ENCODE assay signal across 8 mouse cellular contexts in the genomic region with DNA sequence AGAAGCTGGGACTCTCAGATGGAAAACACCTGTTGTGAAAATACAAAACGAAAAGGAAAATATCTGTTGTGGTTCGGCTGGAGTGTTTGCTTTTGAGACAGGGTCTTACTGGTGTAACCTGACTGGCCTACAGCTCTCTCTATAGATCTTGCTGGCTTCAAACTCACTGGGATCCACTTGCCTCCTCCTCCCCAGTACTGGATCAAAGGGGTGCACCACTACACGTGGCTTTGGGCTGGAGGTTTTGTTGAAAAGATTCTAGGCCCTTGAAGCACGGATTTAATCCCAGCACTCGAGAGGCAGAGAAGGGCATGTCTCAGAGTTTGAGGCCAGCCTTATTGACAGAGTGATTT. TPM values are rescaled to one million over a fixed set of nuclear protein-coding genes. Genes with fewer than 3 reads are reported as not detected.
DNase-seq lines count a peak whose midpoint lies in the region; ATAC-seq lines count a peak whose summit lies in the region.

No protein-coding gene starts in this region.

- WGBS in kidney, embryonic 15.5 days: 17% methylated on average over 5 of the region's 5 CpGs
- WGBS in embryonic facial prominence, embryonic 12.5 days: 9% methylated on average over 5 of the region's 5 CpGs
- WGBS in hindbrain, embryonic 16.5 days: 12% methylated on average over 5 of the region's 5 CpGs
- WGBS in midbrain, embryonic 16.5 days: 2% methylated on average over 5 of the region's 5 CpGs

- peak; percentile 59 for ATAC-seq in kidney, embryonic 15.5 days (replicated peaks; ENCODE audit: low FRiP score)
- ATAC-seq in embryonic facial prominence, embryonic 12.5 days (ENCODE audit: insufficient number of reproducible peaks, insufficient read depth, low FRiP score, low TSS enrichment): no peak; the same call in 1 of the 2 replicates
- peak; percentile 40; the same call in 1 of the 2 replicates for ATAC-seq in hindbrain, embryonic 16.5 days
- peak; percentile 61 for ATAC-seq in midbrain, embryonic 16.5 days

- H3K9me3 ChIP-seq in kidney, embryonic 15.5 days (replicated peaks): no peaks in the 10 kb centered on the region
- H3K9me3 ChIP-seq in embryonic facial prominence, embryonic 12.5 days: no peaks in the 10 kb centered on the region
- no peaks in the 10 kb centered on the region for H3K9me3 ChIP-seq in hindbrain, embryonic 16.5 days (ENCODE audit: control insufficient read depth, low read length)
- no peaks in the 10 kb centered on the region for H3K9me3 ChIP-seq in midbrain, embryonic 16.5 days (replicated peaks; ENCODE audit: control insufficient read depth, low read length, poor library complexity, severe bottlenecking)

- H3K4me1 ChIP-seq in kidney, embryonic 15.5 days: peaks cover 19% of the 10 kb centered on the region
- peaks cover 13% of the 10 kb centered on the region; the same call in 1 of the 2 replicates for H3K4me1 ChIP-seq in embryonic facial prominence, embryonic 12.5 days
- H3K4me1 ChIP-seq in hindbrain, embryonic 16.5 days (ENCODE audit: control insufficient read depth, insufficient read depth, low read depth, low read length): peaks cover 19% of the 10 kb centered on the region
- H3K4me1 ChIP-seq in midbrain, embryonic 16.5 days (ENCODE audit: control insufficient read depth, insufficient read depth, low read length): peaks cover 19% of the 10 kb centered on the region

- H3K27me3 ChIP-seq in kidney, embryonic 15.5 days: no peaks in the 10 kb centered on the region
- H3K27me3 ChIP-seq in embryonic facial prominence, embryonic 12.5 days: no peaks in the 10 kb centered on the region
- H3K27me3 ChIP-seq in hindbrain, embryonic 16.5 days (replicated peaks; ENCODE audit: control insufficient read depth, insufficient read depth, low read length): no peaks in the 10 kb centered on the region
- no peaks in the 10 kb centered on the region for H3K27me3 ChIP-seq in midbrain, embryonic 16.5 days (ENCODE audit: control insufficient read depth, insufficient read depth, low read depth, low read length)

- peak overlapping the region; percentile 92 for H3K27ac ChIP-seq in kidney, embryonic 15.5 days
- peak overlapping the region; percentile 89 for H3K27ac ChIP-seq in embryonic facial prominence, embryonic 12.5 days
- H3K27ac ChIP-seq in hindbrain, embryonic 16.5 days (ENCODE audit: low read depth, low read length): peak overlapping the region; percentile 86
- peak overlapping the region; percentile 41 for H3K27ac ChIP-seq in midbrain, embryonic 16.5 days (ENCODE audit: low read length)

- H3K36me3 ChIP-seq in kidney, embryonic 15.5 days: peaks cover 11% of the 10 kb centered on the region; the same call in 1 of the 2 replicates
- H3K36me3 ChIP-seq in embryonic facial prominence, embryonic 12.5 days: no peaks in the 10 kb centered on the region
- H3K36me3 ChIP-seq in hindbrain, embryonic 16.5 days (ENCODE audit: control insufficient read depth, insufficient read depth, low read length): no peaks in the 10 kb centered on the region
- H3K36me3 ChIP-seq in midbrain, embryonic 16.5 days (ENCODE audit: control insufficient read depth, insufficient read depth, low read length): peaks cover 3% of the 10 kb centered on the region

- peak overlapping the region; percentile 83 for H3K4me2 ChIP-seq in kidney, embryonic 15.5 days
- H3K4me2 ChIP-seq in embryonic facial prominence, embryonic 12.5 days (replicated peaks): peak overlapping the region; percentile 77
- H3K4me2 ChIP-seq in hindbrain, embryonic 16.5 days (ENCODE audit: low read length): peak overlapping the region; percentile 87
- H3K4me2 ChIP-seq in midbrain, embryonic 16.5 days (ENCODE audit: low read length): peak overlapping the region; percentile 71

- peak overlapping the region; percentile 81 for H3K4me3 ChIP-seq in kidney, embryonic 15.5 days (replicated peaks)
- peak overlapping the region; percentile 64 for H3K4me3 ChIP-seq in embryonic facial prominence, embryonic 12.5 days
- peak overlapping the region; percentile 79 for H3K4me3 ChIP-seq in hindbrain, embryonic 16.5 days (ENCODE audit: low read length)
- H3K4me3 ChIP-seq in midbrain, embryonic 16.5 days (ENCODE audit: low read depth, low read length): peak overlapping the region; percentile 74

- no peak for DNase-seq in kidney, postnatal 10 days
- no peak for DNase-seq in urinary bladder, postnatal 36 days (ENCODE audit: low spot score in 2 of 2)
- DNase-seq in cerebellum, adult 11-12 months: no peak
- DNase-seq in cerebellum, adult 9-11 months: no peak

- H3K9ac ChIP-seq in kidney, embryonic 15.5 days: no peak overlapping the region; the same call in 1 of the 2 replicates
- peak overlapping the region; percentile 30; the same call in 1 of the 2 replicates for H3K9ac ChIP-seq in embryonic facial prominence, embryonic 12.5 days
- H3K9ac ChIP-seq in hindbrain, embryonic 16.5 days (ENCODE audit: low read depth, low read length): peak overlapping the region; percentile 50
- H3K9ac ChIP-seq in midbrain, embryonic 16.5 days (ENCODE audit: low read depth, low read length): peak overlapping the region; percentile 46; the same call in 1 of the 2 replicates

RNA-seq across cellular contexts. Expression of a gene that starts 10.6 kb away (rescaled TPM):
- 12.3 and 13.3 TPM in 2 replicates for polyA plus RNA-seq in kidney, embryonic 15.5 days (2015; fragmentation: Nextera tagmentation; extraction: Ambion mirVana)
- 12.9 and 14.2 TPM in 2 replicates for polyA plus RNA-seq in embryonic facial prominence, embryonic 12.5 days (2016; fragmentation: Nextera tagmentation; extraction: Ambion mirVana)
- 8.8 and 9.3 TPM in 2 replicates for polyA plus RNA-seq in hindbrain, embryonic 16.5 days (2015; fragmentation: Nextera tagmentation; extraction: Ambion mirVana)
- polyA plus RNA-seq in midbrain, embryonic 16.5 days (2015; fragmentation: Nextera tagmentation; extraction: Ambion mirVana): 10.1 and 11.8 TPM in 2 replicates

RNA-seq across cellular contexts. Expression of a gene that starts 12.7 kb away (rescaled TPM):
- 20.0 and 20.5 TPM in 2 replicates for polyA plus RNA-seq in kidney, embryonic 15.5 days (2015; fragmentation: Nextera tagmentation; extraction: Ambion mirVana)
- polyA plus RNA-seq in embryonic facial prominence, embryonic 12.5 days (2016; fragmentation: Nextera tagmentation; extraction: Ambion mirVana): 19.3 and 20.7 TPM in 2 replicates
- 31.4 and 33.4 TPM in 2 replicates for polyA plus RNA-seq in hindbrain, embryonic 16.5 days (2015; fragmentation: Nextera tagmentation; extraction: Ambion mirVana)
- 37.2 and 38.7 TPM in 2 replicates for polyA plus RNA-seq in midbrain, embryonic 16.5 days (2015; fragmentation: Nextera tagmentation; extraction: Ambion mirVana)

RNA-seq across cellular contexts. Expression of a gene that starts 16.7 kb away (rescaled TPM):
- 1.4 and 2.0 TPM in 2 replicates for polyA plus RNA-seq in kidney, embryonic 15.5 days (2015; fragmentation: Nextera tagmentation; extraction: Ambion mirVana)
- 0.67 and 1.2 TPM in 2 replicates for polyA plus RNA-seq in embryonic facial prominence, embryonic 12.5 days (2016; fragmentation: Nextera tagmentation; extraction: Ambion mirVana)
- polyA plus RNA-seq in hindbrain, embryonic 16.5 days (2015; fragmentation: Nextera tagmentation; extraction: Ambion mirVana): 1.3 and 2.1 TPM in 2 replicates
- 0.36 and 0.39 TPM in 2 replicates for polyA plus RNA-seq in midbrain, embryonic 16.5 days (2015; fragmentation: Nextera tagmentation; extraction: Ambion mirVana)

RNA-seq across cellular contexts. Expression of a gene that starts 36.4 kb away (rescaled TPM):
- 16.4 and 17.6 TPM in 2 replicates for polyA plus RNA-seq in kidney, embryonic 15.5 days (2015; fragmentation: Nextera tagmentation; extraction: Ambion mirVana)
- polyA plus RNA-seq in embryonic facial prominence, embryonic 12.5 days (2016; fragmentation: Nextera tagmentation; extraction: Ambion mirVana): 21.5 and 26.4 TPM in 2 replicates
- polyA plus RNA-seq in hindbrain, embryonic 16.5 days (2015; fragmentation: Nextera tagmentation; extraction: Ambion mirVana): 25.9 and 27.0 TPM in 2 replicates
- 27.9 and 33.5 TPM in 2 replicates for polyA plus RNA-seq in midbrain, embryonic 16.5 days (2015; fragmentation: Nextera tagmentation; extraction: Ambion mirVana)

RNA-seq across cellular contexts. Expression of a gene that starts 50.3 kb away (rescaled TPM):
- 98.5 and 100 TPM in 2 replicates for polyA plus RNA-seq in kidney, embryonic 15.5 days (2015; fragmentation: Nextera tagmentation; extraction: Ambion mirVana)
- polyA plus RNA-seq in embryonic facial prominence, embryonic 12.5 days (2016; fragmentation: Nextera tagmentation; extraction: Ambion mirVana): 85.9 and 87.1 TPM in 2 replicates
- 72.5 and 74.4 TPM in 2 replicates for polyA plus RNA-seq in hindbrain, embryonic 16.5 days (2015; fragmentation: Nextera tagmentation; extraction: Ambion mirVana)
- 72.9 and 73.1 TPM in 2 replicates for polyA plus RNA-seq in midbrain, embryonic 16.5 days (2015; fragmentation: Nextera tagmentation; extraction: Ambion mirVana)

Comparison
In these comparisons a context has a peak if more than half of its experiments do, and no peak if none do; other contexts are left out.
1. H3K27ac ChIP-seq: peak in every context shown above with its lines; median percentile 92 in kidney, embryonic 15.5 days; 89 in embryonic facial prominence, embryonic 12.5 days; 86 in hindbrain, embryonic 16.5 days; 41 in midbrain, embryonic 16.5 days.